Mouse (Mus musculus) adrenal gland, postnatal 10 days (tissue): ENCODE measurements around the gene Cpa3. TPM values are rescaled to one million over a fixed set of nuclear protein-coding genes. Genes with fewer than 3 reads are reported as not detected.

Experiments
- microRNA-seq: library from miRNA; unstranded; fragments of <30 nt; microRNA quantifications from one replicate; pipeline ENCODE4 v1.2.0, GENCODE M21; 2021
- total RNA-seq, 2 experiments: library from RNA; stranded (reverse); gene quantifications; 2 replicates each; pipeline ENCODE4 v1.2.3; 2021

Gene Cpa3
- total RNA-seq, 2 experiments from 2014 or later = 7.6 to 7.9 TPM

Small RNA genes within 50 kb of the gene (microRNA-seq; reads per million reads assigned to microRNA genes)
- 1.4 reads per million for gene Mir7007

Other genes with a start within 250 kb of the Cpa3 start
- gene Hps3, start 206.9 kb downstream of the Cpa3 start, total RNA-seq = 10 to 100 TPM in 1 of 2 experiments, 1 to 10 TPM in 1; 9.5 to 14.4 TPM
- 10 to 100 TPM; 16.1 to 24.6 TPM for gene Hltf, start 184.4 kb downstream of the Cpa3 start, total RNA-seq
- gene Gyg, start 86.9 kb downstream of the Cpa3 start, total RNA-seq = 10 to 100 TPM; 75.3 to 99.1 TPM
- gene Cpb1, start 33.6 kb upstream of the Cpa3 start, total RNA-seq = 1 to 10 TPM; 3.5 to 4.1 TPM
- 1 to 10 TPM; 6.6 to 9.1 TPM for gene Agtr1b, start 125.0 kb upstream of the Cpa3 start, total RNA-seq